Mouse (Mus musculus): ENCODE results near the gene Gm20736. TPM values are rescaled to one million over a fixed set of nuclear protein-coding genes. Genes with fewer than 3 reads are reported as not detected.
"Not testable (repeated sequence)": the region's sequence is repeated elsewhere in the genome, so short reads cannot be mapped to it uniquely, and the experiment has no call there.

The Gm20736 gene
- total RNA-seq (2021), result not detected

GRCm38 (mm10) chrY:65377390-65377789 lies at the start of gene Gm20736:
TSS of gene Gm20736 (plus strand) at chrY:65377690.
- DNase-seq, result not testable (repeated sequence)

Other genes with a start within 250 kb of the Gm20736 start
- gene Gm20924, start 170.2 kb upstream of the Gm20736 start, total RNA-seq (2021), result not detected

Measured in layer of hippocampus, postnatal 36 days (tissue).